Mouse (Mus musculus) small intestine, adult 2 months (tissue): ENCODE measurements around the gene Foxp1.

Experiments used
- CTCF ChIP-seq: fragments of 200-500 bp; IDR thresholded peaks from 2 replicates; pipeline ENCODE4 v1.5.1; 2012; ENCODE audit warnings: low read depth, mild to moderate bottlenecking, control low read depth, inconsistent platforms, low read length, moderate library complexity, mixed read lengths; ENCODE audit not compliant: insufficient replicate concordance, insufficient read length; ENCODE audit errors: extremely low read depth
- POLR2A ChIP-seq: fragments of 200-500 bp; IDR thresholded peaks from 2 replicates; pipeline ENCODE4 v1.6.1; 2012; ENCODE audit warnings: low read depth, mild to moderate bottlenecking, control low read depth, inconsistent platforms, low read length, moderate library complexity

DNA sequence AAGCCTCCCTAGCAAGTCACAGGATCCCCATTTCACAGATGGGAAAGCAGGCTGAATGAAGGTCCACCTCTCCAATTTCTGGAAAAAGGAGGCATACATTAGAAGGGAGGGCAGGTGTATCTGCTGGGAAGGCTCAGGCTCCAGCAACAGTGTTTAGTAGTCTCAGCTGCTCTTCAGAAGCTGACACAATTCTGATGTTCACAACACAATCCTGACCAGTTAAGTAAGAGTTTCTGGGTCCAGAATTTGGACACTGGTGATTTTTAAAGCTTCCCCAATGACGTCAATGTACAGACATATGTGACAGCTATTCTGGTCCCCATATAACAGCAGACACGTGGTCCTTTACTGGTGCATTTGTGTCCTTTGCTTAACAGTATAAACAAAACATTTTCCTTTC, 169.1 kb downstream of the Foxp1 start:
- TF ChIP-seq POLR2A (no peak), CTCF (no peak)
